Mouse (Mus musculus) MEL (cell line): Measurements from ENCODE around the gene AC109138.7.

Experiments used
- CTCF ChIP-seq, 3 experiments: IDR thresholded peaks in 2 of 3; conservative IDR thresholded peaks in 1 of 3; 2 replicates each; pipeline ENCODE4 v1.5.1; 2011 to 2012; ENCODE audit warnings: low read length in 3 of 3, low read depth in 2 of 3, mild to moderate bottlenecking in 2 of 3, improper control_type of control experiment in 1 of 3, inconsistent platforms in 1 of 3, mixed read lengths in 1 of 3, moderate library complexity in 1 of 3; ENCODE audit not compliant: control insufficient read depth in 1 of 3, insufficient read depth in 1 of 3, poor library complexity in 1 of 3, severe bottlenecking in 1 of 3
- EP300 ChIP-seq, 2 experiments: IDR thresholded peaks; 2 replicates each; pipeline ENCODE4 v1.6.1; 2011; ENCODE audit warnings: improper control_type of control experiment in 2 of 2, low read length in 2 of 2, low read depth in 1 of 2, mild to moderate bottlenecking in 1 of 2
- GATA1 ChIP-seq: IDR thresholded peaks from 2 replicates; pipeline ENCODE4 v1.6.1; 2011; ENCODE audit warnings: low read depth, low read length, improper control_type of control experiment
- HCFC1 ChIP-seq: IDR thresholded peaks from 2 replicates; pipeline ENCODE4 v1.6.1; 2012; ENCODE audit warnings: low read depth, mild to moderate bottlenecking, inconsistent platforms, low read length, improper control_type of control experiment, moderate library complexity
- NELFE ChIP-seq: IDR thresholded peaks from 2 replicates; pipeline ENCODE4 v1.6.1; 2011; ENCODE audit warnings: low read depth, low read length, improper control_type of control experiment
- POLR2A ChIP-seq, 2 experiments: IDR thresholded peaks; 2 replicates each; pipeline ENCODE4 v1.6.1; 2011 to 2012; ENCODE audit warnings: low read length in 2 of 2, mild to moderate bottlenecking in 2 of 2, control low read depth in 1 of 2, improper control_type of control experiment in 1 of 2, low read depth in 1 of 2, moderate library complexity in 1 of 2; ENCODE audit not compliant: control insufficient read depth in 1 of 2, insufficient read depth in 1 of 2, poor library complexity in 1 of 2
- POLR2AphosphoS2 ChIP-seq: IDR thresholded peaks from 2 replicates; pipeline ENCODE4 v1.6.1; 2011; ENCODE audit warnings: low read length, improper control_type of control experiment
- TCF12 ChIP-seq: IDR thresholded peaks from 2 replicates; pipeline ENCODE4 v1.6.1; 2014; ENCODE audit warnings: low read depth, mild to moderate bottlenecking, inconsistent platforms, low read length, improper control_type of control experiment, moderate library complexity
- ZC3H11A ChIP-seq: IDR thresholded peaks from 2 replicates; pipeline ENCODE4 v1.6.1; 2012; ENCODE audit warnings: low read depth, mild to moderate bottlenecking, inconsistent platforms, low read length, improper control_type of control experiment
- ZNF384 ChIP-seq: IDR thresholded peaks from 2 replicates; pipeline ENCODE4 v1.6.1; 2012; ENCODE audit warnings: low read depth, mild to moderate bottlenecking, inconsistent platforms, low read length, improper control_type of control experiment

DNA sequence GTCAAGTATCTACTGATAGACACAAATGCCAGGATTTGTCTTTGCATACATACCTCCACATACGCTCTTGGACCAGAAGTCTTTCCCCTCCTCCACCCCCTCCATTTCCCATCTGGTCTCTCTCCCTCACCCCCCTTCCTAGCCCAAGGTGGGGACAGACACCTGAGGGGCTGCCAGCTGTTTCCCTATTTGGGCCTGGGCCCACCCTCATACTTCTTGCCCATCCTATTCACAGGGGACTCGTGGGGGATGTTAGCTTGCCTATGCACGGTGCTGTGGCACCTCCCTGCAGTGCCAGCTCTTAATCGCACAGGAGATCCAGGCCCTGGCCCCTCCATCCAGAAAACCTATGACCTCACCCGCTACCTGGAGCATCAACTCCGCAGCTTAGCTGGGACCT, 5.8 kb downstream of the AC109138.7 start:
- TF ChIP-seq POLR2A (IDR thresholded peaks at IDR 0.05; ENCODE audit: control insufficient read depth in 1 of 2, insufficient read depth in 1 of 2, low read depth in 1 of 2, low read length in 2 of 2, poor library complexity in 1 of 2) = no peak
- TF ChIP-seq TCF12 = no peak
- TF ChIP-seq CTCF (IDR thresholded peaks at IDR 0.05 in 2 of 3, conservative IDR thresholded peaks at IDR 0.05 in 1 of 3; ENCODE audit: control insufficient read depth in 1 of 3, insufficient read depth in 1 of 3, low read depth in 2 of 3, low read length in 3 of 3, poor library complexity in 1 of 3, severe bottlenecking in 1 of 3) = no peak
- TF ChIP-seq GATA1 = no peak
- TF ChIP-seq POLR2AphosphoS2 = no peak
- no peak for TF ChIP-seq ZNF384
- no peak for TF ChIP-seq ZC3H11A
- TF ChIP-seq NELFE = no peak
- no peak for TF ChIP-seq HCFC1
- TF ChIP-seq EP300 (IDR thresholded peaks at IDR 0.05; ENCODE audit: low read depth in 1 of 2, low read length in 2 of 2) = no peak
